Mouse (Mus musculus): Measurements from ENCODE around the gene Capn7. TPM values are rescaled to one million over a fixed set of nuclear protein-coding genes. Genes with fewer than 3 reads are reported as not detected.

The Capn7 gene
- total RNA-seq, 2 experiments from 2014 or later: 31.0 to 39.9 TPM

DNA sequence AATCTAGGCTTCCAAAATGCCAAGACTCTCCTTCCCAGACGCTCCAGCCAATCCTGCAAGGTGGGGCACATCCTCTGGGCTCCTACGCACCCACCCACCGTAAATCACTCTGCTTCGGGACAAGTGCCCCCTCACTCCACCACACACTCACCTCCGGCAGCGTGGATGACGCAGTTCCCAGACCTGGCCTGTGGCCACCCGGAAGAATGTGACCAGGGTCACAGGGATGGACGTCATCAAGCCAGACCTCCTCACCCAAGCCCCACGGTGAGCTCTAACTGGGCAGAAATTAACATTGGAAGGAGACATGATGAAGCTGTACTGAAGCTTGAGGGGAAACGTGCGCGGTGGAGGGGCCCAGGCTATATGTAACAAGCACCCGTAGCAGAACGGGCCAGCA, 70.8 kb downstream of the Capn7 start:
- intact Hi-C loops (cut with DNase I): no loop called here
- no peak for DNase-seq (ENCODE audit: low spot score in 2 of 2)

DNA sequence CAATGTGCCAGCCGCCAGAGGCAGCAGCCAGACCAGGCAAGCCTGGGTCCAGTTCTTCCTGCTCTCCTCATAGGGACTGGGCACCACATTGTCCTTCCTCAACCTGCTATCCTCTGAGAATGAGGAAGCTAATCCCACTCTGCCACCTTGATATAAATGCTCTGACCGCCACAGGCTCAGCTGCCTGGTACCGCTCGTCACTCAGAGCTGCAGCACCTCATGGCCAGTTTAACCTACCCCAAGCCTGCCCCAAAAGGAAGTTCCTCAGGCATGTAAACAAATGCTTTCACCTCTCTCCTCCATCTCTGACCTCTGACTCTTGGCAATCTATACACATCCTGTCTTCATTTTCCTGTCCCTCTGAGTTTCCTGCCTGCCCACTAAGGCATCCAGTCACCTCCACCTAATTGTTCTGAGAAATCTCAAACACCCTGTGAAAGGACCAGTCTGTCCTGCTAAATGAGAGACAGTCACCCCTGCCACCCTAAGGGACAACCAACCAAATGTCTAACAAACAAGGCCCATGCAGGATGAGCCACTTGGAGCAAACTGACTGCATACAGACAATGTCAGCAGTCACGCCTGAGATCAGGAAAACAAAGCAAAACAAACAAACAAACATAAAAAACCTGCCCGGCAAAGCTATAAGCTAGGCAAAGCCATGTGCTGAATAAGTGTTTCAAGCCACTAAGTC, 71.6 kb downstream of the Capn7 start:
- intact Hi-C loops (cut with DNase I): no loop called here
- no peak for DNase-seq (ENCODE audit: low spot score in 2 of 2)

DNA sequence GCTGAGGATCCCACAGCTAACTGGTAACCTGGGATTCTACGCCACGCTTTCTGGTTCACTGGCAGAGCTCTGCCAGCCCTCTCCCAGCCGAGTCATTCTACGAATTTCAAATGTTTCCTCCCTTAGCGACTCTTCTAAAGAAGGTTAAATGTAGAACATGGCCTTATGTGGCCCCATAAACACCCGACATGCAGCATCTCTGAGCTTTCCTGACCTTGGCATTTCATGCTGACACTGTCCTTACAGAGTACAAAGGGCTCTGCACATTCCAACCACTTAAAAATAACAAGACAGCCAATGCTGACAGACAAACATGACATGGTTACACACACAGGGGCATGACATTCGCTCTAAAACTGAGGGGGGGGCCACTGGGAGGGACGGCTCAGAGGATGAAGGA, 72.2 kb downstream of the Capn7 start:
- intact Hi-C loops (cut with DNase I): no loop called here

DNA sequence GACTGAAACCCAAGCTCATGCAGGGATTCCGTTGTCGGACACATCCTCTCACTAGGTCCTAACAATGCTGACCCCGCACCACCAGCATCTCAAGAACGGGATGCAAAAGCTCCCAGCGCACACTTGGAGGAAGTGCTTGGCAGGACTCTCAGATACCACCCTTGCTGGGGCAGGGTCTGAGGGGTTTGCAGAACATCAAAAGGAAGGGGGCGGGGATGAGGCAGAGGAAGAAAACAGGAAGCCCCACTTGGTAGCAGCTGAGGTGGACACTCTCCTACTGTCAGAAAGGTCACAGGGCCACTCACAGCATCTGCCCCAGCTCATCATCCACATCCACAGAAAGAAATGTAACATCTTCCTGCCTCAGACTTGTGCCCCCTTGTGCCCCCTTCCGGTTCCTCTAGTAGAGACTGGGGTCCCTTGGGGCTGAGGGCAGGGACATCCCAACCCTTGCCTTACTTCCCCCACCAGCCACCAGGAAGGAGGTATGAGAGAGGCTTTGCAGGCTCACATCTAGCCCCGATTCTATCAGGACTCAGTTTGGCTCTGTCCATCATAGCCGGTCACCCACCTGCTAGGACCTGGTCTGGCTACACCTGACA, 73.8 kb downstream of the Capn7 start:
- intact Hi-C loops (cut with DNase I): no loop called here
- DNase-seq (ENCODE audit: low spot score in 2 of 2): no peak

More for the DNA sequence above, 72.2 kb downstream of the Capn7 start:
- DNase-seq (ENCODE audit: low spot score in 2 of 2): no peak

DNA sequence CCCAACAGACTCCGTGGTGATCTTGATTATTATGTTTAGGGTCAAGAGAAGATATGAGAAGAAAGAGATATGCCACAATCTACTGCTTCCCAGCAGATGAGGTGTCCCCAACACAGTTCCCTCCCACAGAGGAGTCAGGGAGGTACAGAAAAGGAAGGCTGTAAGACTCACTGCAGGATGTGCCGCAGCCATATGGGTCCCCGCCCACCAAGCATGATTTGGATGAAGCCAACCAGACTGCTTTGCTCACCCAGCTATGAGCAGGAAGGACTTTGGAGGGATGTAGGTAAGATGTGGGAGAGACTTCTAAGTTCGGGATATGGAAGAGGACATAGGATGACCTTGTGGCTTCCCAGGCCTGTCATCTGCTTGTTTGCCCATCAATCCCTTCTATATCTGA, 74.3 kb downstream of the Capn7 start:
- intact Hi-C loops (cut with DNase I): no loop called here
- peak; percentile 79 to 85 for DNase-seq (ENCODE audit: low spot score in 2 of 2)

DNA sequence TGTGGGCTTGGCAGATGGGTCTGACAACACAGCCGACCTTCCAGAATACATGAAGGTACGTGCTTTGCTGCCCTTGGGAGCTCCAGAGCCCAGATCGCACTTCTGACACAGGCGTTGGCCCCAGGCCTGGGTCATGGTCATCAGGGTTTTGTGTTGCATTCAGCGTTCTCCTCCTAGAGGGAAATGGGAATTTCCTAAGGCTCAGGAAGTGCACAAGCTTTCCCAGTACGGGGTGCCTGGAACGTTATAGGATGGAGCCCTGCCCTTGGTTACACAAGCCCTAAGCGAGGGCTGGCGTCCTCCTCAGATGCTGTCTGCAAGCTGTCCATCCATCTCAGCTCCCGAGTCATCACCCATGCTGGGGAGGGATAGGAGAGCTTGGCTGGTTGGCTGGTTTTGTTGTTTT, 76.2 kb downstream of the Capn7 start:
- intact Hi-C loops (cut with DNase I): no loop called here

DNA sequence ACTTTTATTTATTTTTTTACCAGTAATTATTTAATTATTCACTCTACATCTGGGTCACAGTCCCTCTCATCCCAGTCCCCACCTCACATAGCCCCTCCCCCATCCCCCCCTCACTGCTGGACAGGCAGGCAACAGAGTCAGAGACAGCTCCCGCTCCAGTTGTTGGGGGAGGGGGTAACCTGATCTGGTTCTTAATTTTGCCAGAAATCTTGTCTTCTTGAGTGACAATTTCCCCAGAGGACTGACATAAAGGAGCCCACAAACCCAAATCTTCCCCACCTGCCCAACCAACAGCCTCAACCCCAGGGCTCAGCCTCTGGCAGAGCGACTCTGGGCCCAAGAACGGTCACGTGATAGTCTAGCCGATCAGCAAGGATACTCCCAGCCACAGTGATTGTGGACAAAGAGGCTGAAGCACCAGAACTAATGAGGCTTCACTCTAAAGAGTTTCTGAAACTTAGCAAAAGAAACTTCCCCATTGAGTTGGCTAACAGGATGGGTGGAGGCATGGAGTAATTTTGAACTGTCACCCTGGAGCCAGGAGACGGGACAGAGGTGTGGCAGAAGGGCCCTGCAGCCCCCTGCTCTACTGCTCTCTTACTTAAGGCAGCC, 77.1 kb downstream of the Capn7 start:
- DNase-seq (ENCODE audit: low spot score in 2 of 2): no peak
- intact Hi-C loops (cut with DNase I): no loop called here

More for the DNA sequence above, 76.2 kb downstream of the Capn7 start:
- DNase-seq (ENCODE audit: low spot score in 2 of 2): no peak

DNA sequence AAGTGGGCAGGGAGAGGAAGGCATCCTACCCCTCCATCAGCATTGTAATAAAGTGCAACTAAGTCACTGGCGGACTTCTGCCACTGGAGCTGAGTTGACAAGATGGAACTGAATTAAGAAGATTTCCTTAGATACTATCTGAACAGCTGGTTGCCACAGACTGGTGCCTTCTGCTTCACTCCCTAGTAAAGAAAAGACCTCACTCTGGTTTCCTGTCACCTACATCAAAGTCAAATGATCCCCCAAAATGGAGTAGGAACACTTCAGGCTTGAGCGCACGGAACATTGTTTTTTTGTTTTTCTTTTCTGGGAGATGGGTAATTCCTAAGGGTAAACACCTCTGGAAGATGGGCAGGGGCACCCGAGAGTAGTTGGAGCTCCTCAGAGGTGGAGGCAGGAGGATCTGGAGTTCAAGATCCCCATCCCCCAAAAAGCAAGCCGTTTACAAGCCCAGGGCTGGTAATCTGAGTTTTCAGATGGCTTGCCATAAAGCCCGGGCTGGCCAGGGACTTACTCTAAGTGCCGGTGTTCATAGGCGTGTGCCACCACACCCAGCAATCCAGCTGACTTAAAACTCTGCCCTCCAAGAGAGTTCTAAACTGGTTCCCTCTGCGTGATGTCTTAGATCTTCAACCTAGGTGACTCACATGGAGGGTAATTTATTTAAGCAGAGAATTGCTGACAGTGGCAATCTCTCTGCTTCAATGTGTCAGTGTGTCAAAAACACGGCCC, 78.0 kb downstream of the Capn7 start:
- intact Hi-C loops (cut with DNase I): no loop called here
- no peak for DNase-seq (ENCODE audit: low spot score in 2 of 2)

DNA sequence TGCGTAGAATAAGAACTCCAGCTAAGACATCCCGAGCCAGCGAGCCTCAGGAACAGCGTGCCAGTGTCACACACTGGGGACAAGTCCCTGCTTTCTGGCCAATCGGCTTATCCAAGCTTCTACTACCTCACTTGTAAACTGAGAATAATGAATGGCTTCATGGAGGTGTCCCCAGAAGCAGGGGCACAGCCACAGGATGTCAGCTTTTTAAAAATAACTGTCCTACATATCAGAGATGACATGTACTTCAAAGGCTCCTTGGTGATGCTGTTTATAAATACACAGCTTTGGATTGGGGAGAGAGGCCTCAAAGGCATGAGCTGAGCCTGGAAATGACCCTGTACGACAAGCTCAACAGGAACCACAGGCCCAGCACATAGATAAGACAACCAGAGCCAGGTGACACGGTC, 78.5 kb downstream of the Capn7 start:
- intact Hi-C loops (cut with DNase I): no loop called here
- DNase-seq (ENCODE audit: low spot score in 2 of 2): no peak

DNA sequence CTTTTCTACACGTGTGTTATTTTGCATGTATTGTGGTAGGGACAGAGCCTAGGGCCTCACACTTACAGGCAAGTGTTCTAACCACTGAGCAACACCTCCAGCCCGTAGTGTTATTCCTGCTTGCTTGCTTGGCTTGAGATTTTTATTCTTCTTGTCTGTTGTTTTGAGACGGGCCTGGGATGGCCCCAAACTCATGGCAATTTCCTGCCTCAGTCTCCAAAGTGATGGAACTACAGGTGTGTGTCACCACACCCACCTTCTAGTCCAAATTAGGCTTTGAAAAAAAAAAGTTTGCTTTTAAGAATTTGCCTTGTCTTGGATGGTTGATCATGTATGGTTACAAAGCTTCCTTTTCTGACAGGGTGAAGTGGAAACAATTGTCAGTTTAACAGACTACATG, 80.0 kb downstream of the Capn7 start:
- intact Hi-C loops (cut with DNase I): no loop called here
- DNase-seq (ENCODE audit: low spot score in 2 of 2): no peak

DNA sequence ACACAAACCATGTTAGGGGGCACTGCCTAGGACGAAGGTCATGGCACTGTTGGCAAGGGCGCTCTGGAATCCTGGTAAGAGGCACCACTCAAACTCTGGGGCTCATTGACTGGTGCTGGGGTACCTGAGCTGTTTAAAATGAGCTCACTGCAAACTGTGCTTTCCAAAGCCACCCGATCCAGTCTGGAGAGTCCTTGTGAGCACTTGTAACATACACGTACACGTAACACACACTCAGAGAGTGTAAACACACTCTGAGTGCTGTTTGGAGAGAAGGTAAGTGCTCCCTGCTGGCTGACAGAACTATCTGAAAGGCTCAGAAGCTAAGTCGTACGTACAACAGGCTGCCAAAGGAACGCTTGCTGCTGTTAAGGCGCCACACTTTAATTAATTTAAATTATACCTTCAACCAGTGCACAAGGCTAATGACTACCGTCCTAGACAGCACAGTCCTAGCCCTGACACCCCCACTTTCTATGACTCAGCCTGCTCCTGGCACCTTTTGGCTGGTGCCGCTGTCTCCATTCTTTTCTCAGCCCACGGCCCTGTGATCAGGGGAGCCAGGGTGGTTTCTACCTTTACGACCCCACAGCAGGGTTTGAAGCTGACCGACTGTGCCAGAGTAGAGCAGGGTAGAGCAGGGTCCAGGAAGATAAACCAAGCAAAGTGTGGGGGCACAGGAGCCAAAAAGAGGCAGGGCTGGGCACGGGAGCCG, 80.6 kb downstream of the Capn7 start:
- DNase-seq (ENCODE audit: low spot score in 2 of 2): no peak
- intact Hi-C loops (cut with DNase I): no loop called here

DNA sequence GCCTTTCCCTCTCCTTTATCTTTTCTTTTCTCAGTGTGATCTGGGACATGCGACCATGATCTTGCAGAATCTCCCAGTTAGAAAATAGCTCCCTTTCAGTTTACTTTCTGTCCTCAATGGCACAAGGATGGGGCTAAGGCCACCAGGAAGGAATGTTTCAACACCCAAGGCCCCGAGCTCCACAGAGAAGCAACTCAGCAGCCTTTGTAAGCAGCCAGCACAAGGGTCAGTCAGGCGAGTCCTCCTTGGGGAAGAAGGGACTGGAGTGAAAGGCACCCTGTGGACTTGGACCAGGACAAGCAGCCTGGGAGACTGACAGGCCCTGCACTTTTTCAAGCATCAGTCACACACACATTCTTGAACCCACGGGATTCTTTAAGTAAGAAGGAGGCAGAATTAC, 82.8 kb downstream of the Capn7 start:
- intact Hi-C loops (cut with DNase I): no loop called here
- DNase-seq (ENCODE audit: low spot score in 2 of 2): no peak

DNA sequence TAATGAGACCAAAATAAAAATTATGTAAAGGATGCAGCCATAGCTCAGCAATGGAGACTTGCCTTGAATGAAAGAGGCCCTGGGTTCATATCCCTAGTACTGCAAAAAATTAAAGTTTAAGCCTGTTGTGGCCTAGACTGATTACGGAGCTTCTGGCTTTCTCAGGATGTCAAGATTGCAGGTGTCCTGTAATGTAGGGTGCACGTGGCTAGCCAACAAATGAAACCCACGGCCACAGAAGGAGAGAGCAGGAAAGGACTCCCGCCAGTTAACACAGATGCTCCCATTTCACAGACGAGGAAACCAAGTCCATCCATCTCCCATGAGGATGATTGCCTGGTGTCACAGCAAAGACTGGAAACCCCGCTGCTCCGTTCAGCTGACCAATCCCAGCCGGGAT, 83.7 kb downstream of the Capn7 start:
- intact Hi-C loops (cut with DNase I): no loop called here
- no peak for DNase-seq (ENCODE audit: low spot score in 2 of 2)

DNA sequence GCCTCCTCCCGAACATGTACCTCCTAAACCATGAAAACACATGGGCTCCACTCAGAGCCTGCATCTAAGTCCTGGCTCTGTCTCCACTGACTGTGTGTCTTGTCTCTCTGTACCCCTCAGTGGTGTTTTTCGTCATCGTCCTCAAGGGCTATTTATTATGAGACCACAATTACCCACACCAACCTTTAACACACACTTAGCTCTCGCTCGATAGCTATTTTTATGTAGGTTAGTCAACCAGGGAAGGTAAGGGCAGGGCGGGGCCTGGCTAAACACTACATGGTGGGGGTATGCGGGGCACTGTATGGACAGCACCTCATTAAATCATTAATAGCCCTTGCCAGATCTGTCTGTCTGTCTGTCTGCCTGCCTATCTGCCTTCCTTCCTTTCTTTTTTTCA, 84.1 kb downstream of the Capn7 start:
- intact Hi-C loops (cut with DNase I): no loop called here
- no peak for DNase-seq (ENCODE audit: low spot score in 2 of 2)

DNA sequence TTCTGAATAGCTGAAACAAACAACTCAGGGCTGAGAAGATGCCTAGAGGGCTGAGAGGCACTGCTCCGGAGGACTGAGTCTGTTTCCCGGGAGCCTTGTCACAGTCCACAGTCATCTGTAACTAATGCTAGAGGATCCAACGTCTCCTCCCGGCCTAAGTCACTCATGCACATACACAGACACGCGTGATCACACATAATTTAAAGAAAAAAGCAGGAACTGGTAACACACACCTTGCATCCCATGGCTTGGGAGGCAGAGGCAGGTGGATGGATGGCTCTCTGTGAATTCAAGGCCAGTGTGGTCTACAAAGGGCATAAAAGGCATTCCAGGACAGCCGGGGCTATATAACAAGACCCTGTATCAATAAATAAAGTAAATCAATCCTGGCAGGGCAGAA, 84.5 kb downstream of the Capn7 start:
- intact Hi-C loops (cut with DNase I): no loop called here
- DNase-seq (ENCODE audit: low spot score in 2 of 2): no peak

Other genes starting within 250 kb of the Capn7 start
- gene Smim4, start 207.7 kb upstream of the Capn7 start, total RNA-seq (2021): 10 to 100 TPM; 24.6 to 32.9 TPM
- gene Nt5dc2, start 205.6 kb upstream of the Capn7 start, total RNA-seq (2021): 1 to 10 TPM; 2.8 to 4.6 TPM
- gene Stab1, start 168.0 kb upstream of the Capn7 start, total RNA-seq (2021): 10 to 100 TPM; 22.5 to 23.5 TPM
- gene Tnnc1, start 128.3 kb upstream of the Capn7 start, total RNA-seq (2021): 100 to 1,000 TPM in 1 of 2 experiments, 10 to 100 TPM in 1; 41.9 to 150 TPM
- 100 to 1,000 TPM; 373 to 412 TPM for gene Nisch, start 119.7 kb upstream of the Capn7 start, total RNA-seq (2021)
- gene Sema3g, start 118.8 kb upstream of the Capn7 start, total RNA-seq (2021): 1 to 10 TPM; 4.4 to 5.8 TPM
- 1 to 10 TPM; 4.4 to 4.6 TPM for gene Phf7, start 85.3 kb upstream of the Capn7 start, total RNA-seq (2021)
- 100 to 1,000 TPM; 144 to 148 TPM for gene Bap1, start 85.2 kb upstream of the Capn7 start, total RNA-seq (2021)
- 1 to 10 TPM; 4.7 to 4.9 TPM for gene Dnah1, start 12.7 kb upstream of the Capn7 start, total RNA-seq (2021)
- 10 to 100 TPM; 60.1 to 60.2 TPM for gene Sh3bp5, start 99.4 kb downstream of the Capn7 start, total RNA-seq (2021)
- 10 to 100 TPM; 12.4 to 13.8 TPM for gene Eaf1, start 157.8 kb downstream of the Capn7 start, total RNA-seq (2021)
- gene Mettl6, start 158.4 kb downstream of the Capn7 start, total RNA-seq (2021): 10 to 100 TPM; 29.7 to 35.1 TPM